Mouse (Mus musculus) neutrophil, adult 65 days (primary cell): ENCODE results near the gene Ceacam13. TPM values are rescaled to one million over a fixed set of nuclear protein-coding genes. Genes with fewer than 3 reads are reported as not detected.

Experiments used
- total RNA-seq: library from RNA; stranded (reverse); gene quantifications from 2 replicates; pipeline ENCODE4 v1.2.4, GENCODE M21; 2023

The Ceacam13 gene
- not detected in 2 replicates for total RNA-seq

GRCm38 (mm10) chr7:18009589-18009988 is at the start of gene Ceacam13:
Gene Ceacam13, plus strand, starts transcription at chr7:18009889.

DNA sequence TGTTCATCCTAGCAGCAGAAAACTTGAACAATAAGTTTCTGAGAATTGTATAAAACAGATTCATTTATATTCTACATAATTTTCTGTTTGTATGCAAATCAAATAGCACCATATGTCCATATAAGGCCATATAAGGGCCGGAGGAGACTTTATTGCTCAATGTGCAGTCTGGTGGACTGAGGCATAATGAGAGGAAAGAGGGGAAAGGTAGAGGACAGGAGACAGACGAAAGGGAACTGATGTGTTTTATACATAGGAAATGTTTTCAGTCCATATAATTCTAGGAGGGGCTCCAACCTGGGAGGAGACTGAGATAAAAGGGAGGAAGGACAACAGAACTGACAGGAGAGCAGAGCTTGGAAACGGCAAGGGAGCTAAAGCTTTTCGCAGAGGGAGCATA is 37.9 kb upstream of the Ceacam13 start, which contains the start of gene Ceacam11:
Ceacam11 (plus strand) TSS at position 301 of the 400 bp plus-strand sequence.

GRCm38 (mm10) chr7:18065629-18066028 is 55.9 kb downstream of the Ceacam13 start, which contains the start of gene Ceacam12:
Gene Ceacam12, plus strand, starts transcription at chr7:18065929.

Other genes starting within 250 kb of the Ceacam13 start
- not detected in 2 replicates for gene Ceacam14, start 197.3 kb upstream of the Ceacam13 start, total RNA-seq
- gene Gm5155, start 138.1 kb upstream of the Ceacam13 start, total RNA-seq = not detected in 2 replicates
- not detected in 2 replicates for gene Ceacam11, start 37.8 kb upstream of the Ceacam13 start, total RNA-seq
- not detected in 2 replicates for gene Ceacam12, start 56.0 kb downstream of the Ceacam13 start, total RNA-seq
- not detected in 2 replicates for gene Igfl3, start 166.6 kb downstream of the Ceacam13 start, total RNA-seq
- not detected in 2 replicates for gene Mill1, start 235.5 kb downstream of the Ceacam13 start, total RNA-seq